Mouse (Mus musculus): Measurements from ENCODE around the gene Stx16.
A peak's percentile ranks its signal among the peaks of the same experiment; 100 is the strongest.

The Stx16 gene

DNA sequence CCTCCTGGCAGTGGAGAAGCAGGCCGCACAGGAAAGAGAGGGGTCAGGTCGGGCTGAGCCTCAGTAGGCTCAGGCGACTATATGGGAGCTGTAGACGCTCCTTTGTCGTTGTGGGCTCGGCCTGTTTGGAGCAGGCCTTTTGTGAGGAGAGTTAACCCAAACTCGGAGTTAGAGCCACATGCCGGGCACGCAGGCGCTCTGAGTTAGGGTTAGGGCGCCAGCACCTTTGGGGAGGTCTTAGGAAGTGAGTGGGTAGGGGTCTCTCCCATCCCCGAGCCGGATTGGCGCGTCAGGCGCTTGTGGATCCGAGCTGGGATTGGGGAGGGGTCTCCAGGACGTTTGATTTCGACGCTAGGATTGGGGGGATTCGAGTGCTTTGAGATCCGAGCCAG is 321 bp downstream of the Stx16 start:
- peak in 1 of 2 experiments; percentile 27 for DNase-seq (ENCODE audit: low spot score in 2 of 2)

DNA sequence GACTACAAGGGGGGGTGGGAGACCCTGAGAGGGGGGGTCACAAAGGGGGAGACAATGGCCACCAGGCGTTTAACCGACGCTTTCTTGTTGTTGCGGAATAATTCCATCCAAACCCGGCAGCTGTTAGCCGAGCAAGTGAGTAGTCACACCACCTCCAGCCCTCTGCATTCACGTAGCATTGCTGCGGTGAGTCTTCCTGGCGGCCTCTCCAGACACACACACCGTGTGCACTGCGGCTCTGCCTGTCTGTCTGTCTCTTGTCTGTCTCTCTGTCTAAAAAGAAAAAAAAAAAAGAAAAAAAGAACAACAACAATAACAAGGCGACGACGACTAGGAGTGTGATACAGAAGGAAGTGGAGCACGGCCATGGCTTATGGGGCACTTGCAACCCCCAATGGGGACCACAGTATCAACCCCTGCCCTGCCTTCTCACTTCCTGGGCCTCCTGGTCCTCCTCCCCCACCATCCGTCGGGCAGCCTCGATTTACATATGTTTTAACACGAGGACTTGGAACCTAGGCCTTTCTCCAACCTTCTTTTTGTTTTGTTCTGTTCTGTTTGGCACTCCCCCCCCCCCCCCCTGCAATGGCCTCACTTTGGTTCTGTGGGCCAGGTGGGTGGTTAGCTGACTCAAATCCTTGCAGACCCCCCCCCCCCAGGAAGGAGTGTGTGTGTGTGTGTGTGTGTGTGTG is 1.0 kb downstream of the Stx16 start:
- peak in 1 of 2 experiments; percentile 9 for DNase-seq (ENCODE audit: low spot score in 2 of 2)

DNA sequence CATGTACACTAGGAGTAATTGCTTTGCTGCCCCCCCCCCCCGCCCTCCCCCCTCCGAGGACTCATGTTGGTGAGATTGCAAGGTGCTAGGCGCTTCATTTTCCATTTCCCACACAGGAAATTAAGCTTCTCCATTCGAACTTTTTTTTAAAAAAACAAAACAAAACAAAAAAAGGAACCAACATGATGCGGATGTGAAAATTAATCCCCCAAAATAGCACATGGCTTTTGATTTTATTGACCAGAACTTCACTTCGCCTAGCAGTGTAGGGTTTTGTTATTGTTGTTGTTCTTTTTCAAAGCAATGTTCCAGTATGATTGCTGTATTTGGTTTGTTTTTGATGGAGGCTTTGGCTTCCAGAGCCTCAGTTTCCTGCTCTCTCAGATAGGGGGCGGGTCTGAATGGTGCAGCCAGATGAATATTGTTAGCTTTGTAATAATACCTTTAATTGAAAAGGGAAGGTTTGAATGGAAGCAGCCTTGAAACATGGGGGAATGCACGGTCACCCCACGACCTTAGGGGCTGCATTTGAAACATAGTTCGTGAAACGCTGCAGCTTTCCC is 1.7 kb downstream of the Stx16 start:
- no peak for DNase-seq (ENCODE audit: low spot score in 2 of 2)

DNA sequence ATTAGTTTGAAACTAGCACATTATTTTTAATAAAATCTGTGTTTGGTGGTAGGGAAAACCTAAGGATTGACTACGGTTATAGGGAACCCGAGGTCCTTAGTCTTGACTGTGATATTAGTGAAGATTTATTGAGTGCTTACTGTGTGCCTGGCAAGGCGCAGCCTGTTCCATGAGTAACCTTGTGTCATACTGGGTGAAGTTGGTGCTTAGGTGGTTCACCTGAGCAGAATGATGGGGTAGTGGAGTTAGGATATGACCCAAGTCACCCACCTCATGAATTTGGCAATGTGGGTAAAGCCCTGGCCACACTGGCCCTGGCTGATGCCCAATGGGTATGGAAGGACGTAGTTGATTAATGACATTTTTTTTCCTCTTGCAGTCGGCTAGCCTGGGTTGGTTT is 5.7 kb downstream of the Stx16 start:
- DNase-seq (ENCODE audit: low spot score in 2 of 2) = no peak

DNA sequence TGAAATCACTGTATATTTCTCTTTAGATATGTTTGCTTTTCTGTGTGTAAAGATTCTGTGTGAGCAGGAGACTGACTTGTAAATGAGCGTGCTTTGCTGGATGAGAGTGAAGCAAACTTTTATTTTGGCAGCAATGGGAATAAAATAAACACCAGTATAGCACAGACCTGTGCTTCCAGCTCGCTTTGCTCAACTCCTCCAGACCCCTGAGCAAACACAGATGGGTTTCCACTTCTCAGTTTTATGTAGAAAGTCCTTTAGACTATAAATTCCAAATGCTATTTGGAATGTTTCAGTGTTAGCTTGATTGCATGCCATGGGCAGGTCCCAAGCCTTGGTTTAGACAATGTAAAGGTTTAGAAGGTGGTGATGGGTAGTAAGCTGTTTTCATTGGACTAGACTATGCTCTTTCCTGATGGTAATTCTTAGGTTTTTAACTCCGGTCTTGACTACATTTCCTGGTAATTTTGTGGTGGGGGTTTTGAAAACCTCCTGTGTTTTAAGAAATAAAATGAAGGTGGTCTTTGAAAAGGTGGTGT is 6.3 kb downstream of the Stx16 start:
- no peak for DNase-seq (ENCODE audit: low spot score in 2 of 2)

DNA sequence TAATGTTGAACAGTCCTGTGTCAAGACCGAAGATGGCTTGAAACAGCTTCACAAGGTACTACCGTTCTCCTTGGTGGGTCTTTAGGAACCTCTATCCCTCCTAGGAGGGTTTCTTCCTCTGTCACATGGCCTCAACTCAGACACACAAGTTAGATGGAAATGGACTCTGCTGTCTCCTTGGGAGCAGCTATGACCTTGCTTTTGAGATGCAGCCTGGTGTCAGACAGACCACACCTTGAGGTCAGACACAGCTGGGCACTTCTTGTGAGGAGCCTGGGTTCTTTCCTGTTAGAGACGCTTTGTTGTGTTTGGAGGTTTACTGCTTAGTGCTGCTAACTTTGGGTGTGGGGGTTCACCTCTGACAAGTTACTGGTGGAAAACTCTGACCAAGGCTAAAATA is 19.0 kb downstream of the Stx16 start:
- no peak for DNase-seq (ENCODE audit: low spot score in 2 of 2)

DNA sequence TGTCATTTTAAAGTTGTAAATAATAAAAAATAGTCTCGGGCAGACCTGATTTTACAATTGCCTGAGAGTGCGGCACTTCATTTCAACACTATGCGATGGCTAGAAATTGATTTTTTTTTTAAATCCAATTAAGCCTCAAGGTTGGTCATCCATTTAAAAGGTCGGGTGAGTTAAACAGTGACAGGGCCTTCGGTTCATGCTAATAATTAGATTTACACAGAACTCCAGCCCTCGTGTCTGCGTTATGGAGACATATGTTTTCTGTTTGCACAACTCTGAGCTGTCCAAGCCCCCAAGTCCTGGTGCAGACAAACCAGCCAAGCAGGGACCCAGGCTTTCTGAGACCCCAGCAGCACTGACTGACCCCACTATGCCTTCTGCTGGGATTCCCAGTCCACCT is 26.3 kb downstream of the Stx16 start:
- no peak for DNase-seq (ENCODE audit: low spot score in 2 of 2)

DNA sequence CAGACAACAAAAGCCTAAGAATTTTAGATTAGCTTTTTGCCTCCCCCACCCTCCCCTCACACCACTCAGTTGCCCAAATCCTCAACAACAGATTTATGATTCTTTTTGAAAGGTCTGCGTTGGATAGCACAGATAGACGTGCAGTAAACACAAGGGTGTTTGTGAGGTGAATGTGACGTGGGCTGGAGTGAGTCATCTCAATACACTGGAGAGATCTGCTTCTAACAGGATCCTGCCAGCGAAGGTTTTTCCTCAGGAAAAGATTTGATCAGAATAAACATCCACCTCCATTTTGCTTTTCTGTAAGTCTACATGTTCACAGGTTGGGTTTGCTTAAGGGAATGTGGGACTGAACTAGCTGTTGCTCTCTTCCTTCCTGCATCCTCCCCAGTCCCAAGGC is 27.4 kb downstream of the Stx16 start:
- no peak for DNase-seq (ENCODE audit: low spot score in 2 of 2)

DNA sequence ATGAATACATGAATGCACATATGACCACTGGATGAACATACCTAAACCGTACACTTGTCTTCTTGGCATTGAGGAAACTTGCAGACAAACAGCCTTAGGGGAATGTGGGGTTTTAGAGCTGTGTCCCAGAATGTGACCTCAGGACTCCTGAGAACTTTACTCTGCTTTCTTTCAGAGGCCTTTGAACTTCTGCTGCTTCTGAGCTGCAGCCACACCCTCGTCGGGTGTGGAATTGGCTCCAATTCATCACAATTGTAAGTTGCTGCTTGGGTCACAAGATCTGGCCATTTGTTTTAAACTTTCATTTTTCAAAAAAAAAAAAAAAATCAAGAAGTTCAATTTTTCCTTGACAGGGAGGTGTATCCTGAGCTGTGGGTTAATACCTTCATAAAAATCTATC is 31.3 kb downstream of the Stx16 start:
- no peak for DNase-seq (ENCODE audit: low spot score in 2 of 2)

DNA sequence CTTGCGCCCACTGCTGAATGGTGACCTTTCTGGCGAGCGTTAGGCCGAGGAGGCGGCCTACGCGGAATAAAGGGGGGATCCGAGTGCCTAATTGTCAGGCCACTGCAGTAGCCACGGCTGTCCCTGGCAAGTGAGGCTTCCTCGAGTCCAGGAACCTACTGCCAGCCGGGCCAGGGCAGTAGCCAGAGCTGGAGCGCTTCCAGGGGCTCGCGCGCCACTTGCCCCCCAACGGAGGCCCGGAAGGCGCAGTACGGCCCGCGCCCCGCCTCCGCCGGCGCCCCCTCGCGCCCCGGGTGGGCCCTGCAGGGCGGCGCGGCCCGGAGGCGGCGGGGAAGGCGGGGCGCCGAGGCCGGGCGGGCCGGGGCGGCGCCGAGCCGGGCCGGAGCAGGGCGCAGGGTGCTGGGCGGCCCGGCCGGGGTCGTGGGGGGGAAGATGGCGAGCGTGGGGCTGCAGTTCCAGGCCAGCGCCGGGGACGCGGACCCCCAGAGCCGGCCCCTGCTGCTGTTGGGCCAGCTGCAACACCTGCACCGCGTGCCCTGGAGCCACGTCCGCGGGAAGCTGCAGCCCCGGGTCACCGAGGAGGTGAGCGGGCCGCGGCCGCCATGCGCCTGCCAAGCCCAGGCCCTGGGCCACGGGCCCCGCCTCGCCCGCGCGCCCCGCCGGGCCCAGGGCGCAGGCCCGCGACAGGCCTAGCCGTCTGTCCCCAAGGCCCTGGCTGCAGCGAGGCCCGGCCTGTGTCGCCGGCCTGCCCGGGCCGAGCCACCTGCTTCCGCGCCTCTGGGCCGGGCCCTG is 34.1 kb downstream of the Stx16 start, which contains the start of gene Npepl1:
TSS of gene Npepl1 (plus strand) at position 359 of the 792 bp plus-strand sequence.
- peak; percentile 33 to 53 for DNase-seq (ENCODE audit: low spot score in 2 of 2)

DNA sequence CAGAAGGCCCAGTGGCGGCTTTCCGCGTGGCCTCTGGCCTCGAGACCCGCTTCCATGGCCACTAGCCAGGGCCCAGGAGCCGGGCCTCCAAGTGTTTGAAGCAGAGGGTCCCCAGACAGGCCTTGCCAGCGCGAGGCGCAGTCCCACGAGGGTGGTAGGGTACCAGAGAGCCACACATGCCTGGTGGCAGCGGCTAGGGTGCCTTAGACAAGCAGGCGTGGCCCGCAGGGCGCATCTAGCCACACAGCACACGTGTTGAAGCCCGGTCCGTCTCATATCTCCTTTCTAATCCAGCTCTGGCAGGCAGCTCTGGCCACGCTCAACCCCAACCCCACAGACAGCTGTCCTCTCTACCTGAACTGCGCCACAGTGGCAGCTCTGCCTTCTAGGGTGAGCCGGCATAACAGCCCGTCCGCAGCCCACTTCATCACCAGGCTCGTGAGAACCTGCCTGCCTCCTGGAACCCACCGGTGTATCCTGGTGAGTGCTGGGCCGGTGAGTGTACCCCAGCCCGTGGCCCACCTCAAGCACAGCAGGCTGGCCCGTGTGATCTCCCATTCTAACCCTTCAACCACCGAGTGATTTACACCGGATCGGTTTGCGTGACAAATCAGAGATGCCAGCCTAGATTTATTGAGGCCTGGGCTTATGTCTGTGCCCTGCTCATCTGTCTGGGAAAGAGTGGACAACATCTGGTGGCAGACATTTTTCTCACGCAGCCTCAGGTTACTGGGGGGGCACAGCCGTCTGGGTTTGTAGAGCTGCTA is 34.9 kb downstream of the Stx16 start:
- no peak for DNase-seq (ENCODE audit: low spot score in 2 of 2)

DNA sequence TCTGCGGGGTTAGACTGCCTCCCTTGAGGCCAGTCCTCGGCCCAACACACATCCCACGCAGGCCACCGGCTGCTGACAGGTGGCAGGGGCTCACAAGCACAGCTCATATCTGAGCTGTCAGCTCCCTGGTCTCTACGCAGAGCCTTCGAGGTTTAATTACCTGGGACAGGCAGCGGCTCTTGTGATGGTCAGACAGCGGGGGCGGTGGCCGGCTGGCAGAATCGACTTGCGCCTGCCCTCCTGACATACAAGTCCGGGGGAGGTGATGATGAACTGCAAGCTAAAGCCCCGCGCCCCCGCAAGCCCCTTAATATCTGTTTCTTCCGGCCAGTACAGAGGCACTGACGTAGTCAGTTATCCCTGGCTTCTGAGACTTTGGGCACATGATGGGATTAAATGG is 36.8 kb downstream of the Stx16 start:
- DNase-seq (ENCODE audit: low spot score in 2 of 2) = no peak

DNA sequence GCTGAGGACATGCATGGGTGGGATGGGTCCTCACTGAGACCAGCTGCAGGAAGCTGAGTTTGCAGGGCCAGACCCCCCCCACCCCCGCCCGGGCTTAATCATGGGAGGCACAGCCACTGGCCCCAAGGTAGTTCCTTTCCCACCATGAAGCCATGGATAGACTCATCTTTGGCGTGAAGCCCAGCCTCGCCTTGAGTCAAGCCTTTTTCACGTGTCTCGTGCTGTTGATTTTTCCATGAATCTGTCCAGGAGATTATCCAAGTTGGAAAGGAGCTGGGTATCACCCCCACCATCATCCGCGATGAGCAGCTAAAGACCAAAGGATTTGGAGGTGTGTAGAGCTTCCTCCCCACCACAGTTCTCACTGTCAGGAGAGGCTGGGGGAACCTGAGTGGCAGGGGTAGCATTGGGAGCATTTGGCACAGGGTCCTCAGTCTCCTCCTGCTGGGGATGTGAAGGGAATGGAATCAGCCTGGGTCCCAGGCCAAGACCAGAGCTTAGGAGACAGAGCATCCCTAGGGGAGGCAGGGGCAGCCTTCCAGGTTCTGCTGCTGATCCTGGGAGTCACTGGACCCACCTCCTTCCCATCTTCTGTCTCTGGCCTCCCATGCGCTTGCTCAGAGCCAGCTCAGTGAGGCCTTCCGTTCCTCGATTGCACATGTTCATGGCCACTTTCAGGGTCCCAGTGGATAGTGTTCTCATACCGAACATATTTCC is 38.2 kb downstream of the Stx16 start:
- DNase-seq (ENCODE audit: low spot score in 2 of 2) = no peak

DNA sequence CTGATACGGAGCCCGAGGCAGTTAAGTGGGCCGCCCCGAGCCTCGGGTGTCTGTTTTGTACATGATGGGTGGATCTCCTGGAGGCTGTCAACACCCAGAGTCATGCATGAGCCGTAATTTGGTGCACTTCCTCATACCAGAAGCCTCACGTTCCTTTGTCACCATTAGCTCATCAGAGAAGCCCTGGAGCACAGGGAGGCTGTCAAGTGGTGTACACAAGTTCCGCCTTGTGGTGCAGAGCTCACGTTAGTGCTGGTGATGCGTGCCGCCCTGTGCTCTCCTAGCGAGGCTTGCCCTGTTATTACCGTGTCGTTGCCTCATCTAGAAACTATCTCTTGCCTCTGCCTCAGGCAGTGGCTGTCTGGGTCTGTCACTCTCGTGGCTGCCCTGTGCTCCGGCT is 40.8 kb downstream of the Stx16 start:
- DNase-seq (ENCODE audit: low spot score in 2 of 2) = no peak

DNA sequence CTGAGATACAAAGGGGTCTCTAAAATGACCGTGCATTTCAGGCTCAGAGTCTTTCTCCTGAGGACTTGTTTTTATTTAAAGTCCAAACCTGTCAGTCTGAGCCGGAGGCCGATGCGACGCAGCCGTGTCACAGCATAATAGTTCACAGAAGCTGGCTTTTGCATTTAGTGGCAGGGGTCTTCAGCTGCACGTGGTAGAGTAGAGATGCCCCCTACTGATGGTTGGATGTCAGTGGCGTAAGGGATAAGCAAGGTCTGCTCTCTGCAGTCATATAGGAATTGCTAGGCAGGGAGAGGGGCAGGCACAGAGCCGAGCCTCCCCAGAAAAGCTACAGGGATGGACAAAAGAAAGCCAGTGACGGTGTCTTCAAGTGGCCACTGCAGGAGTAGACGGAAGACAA is 42.0 kb downstream of the Stx16 start:
- no peak for DNase-seq (ENCODE audit: low spot score in 2 of 2)

DNA sequence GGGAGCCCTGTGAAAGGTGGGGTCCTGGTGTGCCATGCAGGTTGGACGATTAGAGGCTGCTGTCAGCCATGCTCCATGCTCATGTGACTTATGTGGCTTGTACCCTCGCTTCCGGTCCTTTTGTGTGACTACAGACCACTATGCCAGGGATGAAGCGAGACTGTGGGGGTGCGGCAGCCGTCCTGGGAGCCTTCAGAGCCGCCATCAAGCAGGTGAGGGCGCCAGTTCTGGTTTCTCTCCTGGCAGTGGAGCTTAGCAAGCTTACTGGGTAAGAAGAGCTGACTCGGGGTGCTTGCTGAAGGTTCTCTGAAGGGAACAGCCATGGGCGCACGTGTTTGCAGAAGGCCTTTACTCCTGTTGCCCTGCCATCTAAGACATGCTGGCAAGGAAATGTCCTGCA is 43.2 kb downstream of the Stx16 start:
- DNase-seq (ENCODE audit: low spot score in 2 of 2) = no peak

DNA sequence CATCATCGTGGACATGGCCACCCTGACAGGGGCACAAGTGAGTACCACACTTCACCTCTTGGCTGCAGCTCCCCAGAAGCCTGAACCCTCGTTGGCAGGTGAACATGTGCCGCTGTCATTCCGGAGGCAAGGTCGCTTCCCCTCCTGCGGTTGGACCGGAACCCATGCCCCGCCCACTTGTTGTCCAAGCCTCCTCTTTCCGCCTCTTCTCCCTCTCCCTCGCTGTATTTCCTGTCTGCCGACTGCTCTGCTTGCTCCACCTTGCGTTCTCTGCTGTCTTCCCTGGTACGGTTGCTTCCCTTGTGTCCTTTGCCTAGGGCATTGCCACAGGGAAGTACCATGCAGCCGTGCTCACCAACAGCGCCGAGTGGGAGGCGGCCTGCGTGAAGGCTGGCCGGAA is 44.5 kb downstream of the Stx16 start:
- DNase-seq (ENCODE audit: low spot score in 2 of 2) = no peak

DNA sequence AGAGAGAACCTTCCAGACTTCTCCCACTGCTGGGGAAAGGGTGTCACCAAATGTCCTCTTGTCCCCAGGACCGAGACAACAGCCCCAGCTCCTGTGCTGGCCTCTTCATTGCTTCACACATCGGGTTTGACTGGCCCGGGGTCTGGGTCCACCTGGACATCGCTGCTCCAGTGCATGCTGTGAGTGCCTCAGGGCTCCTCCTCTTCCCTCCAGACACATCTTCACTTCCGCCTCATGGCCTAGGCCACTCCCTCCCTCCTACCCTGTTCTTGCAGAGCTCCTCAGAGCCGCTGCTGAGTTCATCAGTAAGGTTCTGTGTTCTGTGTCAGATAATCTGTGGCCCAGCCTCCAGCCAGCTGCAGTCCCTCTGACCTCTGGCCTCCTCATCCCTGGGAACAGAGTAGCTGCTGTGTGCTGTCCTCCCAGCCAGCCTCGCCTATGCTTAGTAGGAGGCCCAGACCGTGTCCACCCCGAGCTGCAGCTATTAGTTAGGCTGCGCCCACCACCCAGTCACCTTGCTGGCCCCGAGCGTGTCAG is 45.4 kb downstream of the Stx16 start:
- DNase-seq (ENCODE audit: low spot score in 2 of 2) = no peak

DNA sequence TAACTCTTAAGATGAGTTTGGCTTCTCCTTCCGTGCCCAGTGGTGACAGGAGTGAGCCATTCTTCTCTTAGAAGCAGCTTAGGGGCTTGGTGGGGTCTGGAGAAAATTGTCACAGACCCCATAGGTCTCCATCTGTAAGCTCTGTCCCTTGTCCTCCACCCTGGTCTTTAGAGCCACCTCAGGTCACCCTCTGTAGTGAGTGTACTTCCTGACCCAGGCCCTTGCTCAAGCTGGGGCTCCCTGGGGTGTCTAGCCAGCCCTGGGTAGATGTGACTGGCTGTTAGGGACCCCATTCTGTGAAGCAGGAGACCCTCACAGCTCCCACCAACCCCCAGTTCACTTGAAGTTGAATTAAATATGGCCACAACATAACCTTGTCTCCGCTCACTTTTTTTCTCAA is 46.2 kb downstream of the Stx16 start:
- no peak for DNase-seq (ENCODE audit: low spot score in 2 of 2)

DNA sequence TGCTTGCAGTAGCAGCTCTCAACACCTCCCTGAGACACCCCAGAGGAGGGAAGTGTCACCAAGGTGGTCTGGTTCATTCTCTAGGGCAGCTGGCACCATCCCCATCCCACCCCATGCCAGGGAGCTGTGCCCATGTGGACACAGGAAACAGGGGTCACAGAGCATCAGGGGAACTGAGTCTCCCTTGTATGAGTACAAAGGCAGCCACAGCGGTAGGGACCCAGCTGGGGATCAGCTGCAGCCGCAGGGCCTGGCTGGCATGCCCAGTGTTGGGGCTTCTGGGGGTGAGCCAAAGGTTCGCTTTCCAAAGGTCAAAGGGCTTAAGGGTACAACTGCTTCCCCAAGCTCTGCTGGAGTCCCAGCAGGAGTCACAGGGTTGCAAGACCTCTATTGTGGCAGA is 47.6 kb downstream of the Stx16 start:
- DNase-seq (ENCODE audit: low spot score in 2 of 2) = no peak
